Mouse (Mus musculus) adrenal gland, adult 10 weeks (tissue): ENCODE measurements around the gene Fastkd1. TPM values are rescaled to one million over a fixed set of nuclear protein-coding genes. Genes with fewer than 3 reads are reported as not detected.

Source experiments
- polyA plus RNA-seq: library from polyadenylated mRNA; stranded (reverse); fragments of 350-450 nt; fragmentation: Illumina TruSeq; extraction: RNeasy Lipid Tissue Mini Kit (QIAGEN cat#74804); gene quantifications from one replicate; pipeline ENCODE4 v1.2.3, GENCODE M21; 2014; ENCODE audit warnings: low read depth, low replicate concordance

Fastkd1 gene
- 48.7 TPM for polyA plus RNA-seq

GRCm38 (mm10) chr2:69712981-69713625 lies at the start of gene Fastkd1:
Fastkd1 (minus strand) TSS chr2:69713516.

GRCm38 (mm10) chr2:69722273-69722649 lies 8.9 kb upstream of the Fastkd1 start, which contains the start of gene Ppig:
Ppig (plus strand) TSS chr2:69722545.

GRCm38 (mm10) chr2:69669853-69670252 lies 43.5 kb downstream of the Fastkd1 start, which contains the start of gene Klhl41:
Klhl41 (plus strand) TSS chr2:69670120.

GRCm38 (mm10) chr2:69646726-69647490 lies 66.4 kb downstream of the Fastkd1 start, which contains the start of gene Bbs5:
Bbs5 (plus strand) TSS chr2:69647171.

Other genes starting within 250 kb of the Fastkd1 start
- 0.06 TPM for gene Lrp2, start 127.5 kb downstream of the Fastkd1 start, polyA plus RNA-seq
- 36.8 TPM for gene Bbs5, start 66.3 kb downstream of the Fastkd1 start, polyA plus RNA-seq
- 3.6 TPM for gene Klhl41, start 43.4 kb downstream of the Fastkd1 start, polyA plus RNA-seq
- gene Ppig, start 9.0 kb upstream of the Fastkd1 start, polyA plus RNA-seq, result 241 TPM
- 8.2 TPM for gene Ccdc173, start 76.1 kb upstream of the Fastkd1 start, polyA plus RNA-seq
- gene Phospho2, start 76.1 kb upstream of the Fastkd1 start, polyA plus RNA-seq, result 107 TPM
- gene Klhl23, start 108.4 kb upstream of the Fastkd1 start, polyA plus RNA-seq, result 33.4 TPM
- gene Ssb, start 148.0 kb upstream of the Fastkd1 start, polyA plus RNA-seq, result 1,065 TPM
- gene Mettl5, start 172.1 kb upstream of the Fastkd1 start, polyA plus RNA-seq, result 47.0 TPM
- 164 TPM for gene Ubr3, start 183.7 kb upstream of the Fastkd1 start, polyA plus RNA-seq